Mouse (Mus musculus): ENCODE measurements around the gene Ddx27. TPM values are rescaled to one million over a fixed set of nuclear protein-coding genes. Genes with fewer than 3 reads are reported as not detected.
A peak's percentile ranks its signal among the peaks of the same experiment; 100 is the strongest.

Ddx27 gene
- polyA plus RNA-seq, 1 experiment from 2014 or later = 42.6 TPM

- Histone ChIP-seq H3K36me3 (replicated peaks; ENCODE audit: control insufficient read depth, insufficient read depth, low read depth, low read length) (no peaks in the 10 kb centered on the region), H3K9me3 (replicated peaks; ENCODE audit: control insufficient read depth, low read length) (no peaks in the 10 kb centered on the region), H3K4me3 (ENCODE audit: low read depth, low read length) (no peak overlapping the region), H3K4me2 (ENCODE audit: low read depth, low read length) (no peak overlapping the region), H3K9ac (replicated peaks; ENCODE audit: low read length) (no peak overlapping the region), H3K27me3 (ENCODE audit: control insufficient read depth, insufficient read depth, low read length) (no peaks in the 10 kb centered on the region), H3K4me1 (ENCODE audit: control insufficient read depth, insufficient read depth, low read length) (no peaks in the 10 kb centered on the region), H3K27ac (replicated peaks; ENCODE audit: low read depth, low read length) (no peak overlapping the region)
- ATAC-seq (replicated peaks; ENCODE audit: insufficient number of reproducible peaks, low FRiP score, low TSS enrichment, low read depth) (no peak), DNase-seq (ENCODE audit: low spot score) (no peak)
These were observed 23.0 kb upstream of the Ddx27 start for GRCm38 (mm10) chr2:166991945-166992344.

GRCm38 (mm10) chr2:166995021-166995795 is 19.8 kb upstream of the Ddx27 start:
- peak overlapping the region; percentile 95 for H3K27ac ChIP-seq (replicated peaks; ENCODE audit: low read depth, low read length)
- peak overlapping the region; percentile 97 for H3K4me3 ChIP-seq (ENCODE audit: low read depth, low read length)
- no peaks in the 10 kb centered on the region for H3K27me3 ChIP-seq (ENCODE audit: control insufficient read depth, insufficient read depth, low read length)
- no peaks in the 10 kb centered on the region for H3K36me3 ChIP-seq (replicated peaks; ENCODE audit: control insufficient read depth, insufficient read depth, low read depth, low read length)
- peak overlapping the region; percentile 95 for H3K9ac ChIP-seq (replicated peaks; ENCODE audit: low read length)
- no peaks in the 10 kb centered on the region for H3K4me1 ChIP-seq (ENCODE audit: control insufficient read depth, insufficient read depth, low read length)
- 6% methylated on average over 28 of the region's 28 CpGs for WGBS
- ATAC-seq (replicated peaks; ENCODE audit: insufficient number of reproducible peaks, low FRiP score, low TSS enrichment, low read depth) (no peak), DNase-seq (ENCODE audit: low spot score) (peak; percentile 31)
- H3K9me3 ChIP-seq (replicated peaks; ENCODE audit: control insufficient read depth, low read length) = no peaks in the 10 kb centered on the region
- peak overlapping the region; percentile 84 for H3K4me2 ChIP-seq (ENCODE audit: low read depth, low read length)

GRCm38 (mm10) chr2:166995796-166996532 is 19.0 kb upstream of the Ddx27 start, which contains the start of gene Stau1:
Gene Stau1, minus strand, starts transcription at chr2:166996299.
- Histone ChIP-seq H3K27me3 (ENCODE audit: control insufficient read depth, insufficient read depth, low read length) (no peaks in the 10 kb centered on the region), H3K9me3 (replicated peaks; ENCODE audit: control insufficient read depth, low read length) (no peaks in the 10 kb centered on the region), H3K4me1 (ENCODE audit: control insufficient read depth, insufficient read depth, low read length) (no peaks in the 10 kb centered on the region), H3K9ac (replicated peaks; ENCODE audit: low read length) (peak within 1 kb of the TSS; percentile 95), H3K36me3 (replicated peaks; ENCODE audit: control insufficient read depth, insufficient read depth, low read depth, low read length) (no peaks in the 10 kb centered on the region), H3K27ac (replicated peaks; ENCODE audit: low read depth, low read length) (peak within 1 kb of the TSS; percentile 95), H3K4me2 (ENCODE audit: low read depth, low read length) (peak within 1 kb of the TSS; percentile 84), H3K4me3 (ENCODE audit: low read depth, low read length) (peak within 1 kb of the TSS; percentile 97)
- DNase-seq (ENCODE audit: low spot score) (peak; percentile 98), ATAC-seq (replicated peaks; ENCODE audit: insufficient number of reproducible peaks, low FRiP score, low TSS enrichment, low read depth) (peak; percentile 99)
- 1% methylated on average over 86 of the region's 88 CpGs for WGBS

GRCm38 (mm10) chr2:166996533-166996894 is 18.5 kb upstream of the Ddx27 start:
- Histone ChIP-seq H3K27me3 (ENCODE audit: control insufficient read depth, insufficient read depth, low read length) (no peaks in the 10 kb centered on the region), H3K4me3 (ENCODE audit: low read depth, low read length) (peak overlapping the region; percentile 97; the same call in 1 of the 2 replicates), H3K4me1 (ENCODE audit: control insufficient read depth, insufficient read depth, low read length) (no peaks in the 10 kb centered on the region), H3K9me3 (replicated peaks; ENCODE audit: control insufficient read depth, low read length) (no peaks in the 10 kb centered on the region), H3K9ac (replicated peaks; ENCODE audit: low read length) (peak overlapping the region; percentile 64), H3K4me2 (ENCODE audit: low read depth, low read length) (peak overlapping the region; percentile 19), H3K27ac (replicated peaks; ENCODE audit: low read depth, low read length) (no peak overlapping the region), H3K36me3 (replicated peaks; ENCODE audit: control insufficient read depth, insufficient read depth, low read depth, low read length) (no peaks in the 10 kb centered on the region)
- WGBS = 44% methylated on average over 8 of the region's 8 CpGs
- ATAC-seq (replicated peaks; ENCODE audit: insufficient number of reproducible peaks, low FRiP score, low TSS enrichment, low read depth) (peak; percentile 5; the same call in 1 of the 2 replicates), DNase-seq (ENCODE audit: low spot score) (no peak)

- ATAC-seq (replicated peaks; ENCODE audit: insufficient number of reproducible peaks, low FRiP score, low TSS enrichment, low read depth) (no peak), DNase-seq (ENCODE audit: low spot score) (peak; percentile 26)
- H3K9me3 ChIP-seq (replicated peaks; ENCODE audit: control insufficient read depth, low read length) = no peaks in the 10 kb centered on the region
- H3K36me3 ChIP-seq (replicated peaks; ENCODE audit: control insufficient read depth, insufficient read depth, low read depth, low read length) = no peaks in the 10 kb centered on the region
- H3K27me3 ChIP-seq (ENCODE audit: control insufficient read depth, insufficient read depth, low read length) = no peaks in the 10 kb centered on the region
- no peak overlapping the region for H3K9ac ChIP-seq (replicated peaks; ENCODE audit: low read length)
- H3K4me2 ChIP-seq (ENCODE audit: low read depth, low read length) = no peak overlapping the region
- no peak overlapping the region for H3K27ac ChIP-seq (replicated peaks; ENCODE audit: low read depth, low read length)
- no peak overlapping the region for H3K4me3 ChIP-seq (ENCODE audit: low read depth, low read length)
- WGBS = 67% methylated on average over 9 of the region's 9 CpGs
- no peaks in the 10 kb centered on the region for H3K4me1 ChIP-seq (ENCODE audit: control insufficient read depth, insufficient read depth, low read length)
These were observed 13.5 kb upstream of the Ddx27 start for GRCm38 (mm10) chr2:167001486-167001885.

- no peaks in the 10 kb centered on the region for H3K27me3 ChIP-seq (ENCODE audit: control insufficient read depth, insufficient read depth, low read length)
These were observed 10.7 kb upstream of the Ddx27 start for GRCm38 (mm10) chr2:167004099-167004854.

GRCm38 (mm10) chr2:167006355-167006754 is 8.6 kb upstream of the Ddx27 start:
- no peak overlapping the region for H3K27ac ChIP-seq (replicated peaks; ENCODE audit: low read depth, low read length)
- WGBS = 92% methylated on average over 2 of the region's 2 CpGs
- no peaks in the 10 kb centered on the region for H3K36me3 ChIP-seq (replicated peaks; ENCODE audit: control insufficient read depth, insufficient read depth, low read depth, low read length)
- no peak for ATAC-seq (replicated peaks; ENCODE audit: insufficient number of reproducible peaks, low FRiP score, low TSS enrichment, low read depth)
- no peak overlapping the region for H3K9ac ChIP-seq (replicated peaks; ENCODE audit: low read length)
- H3K27me3 ChIP-seq (ENCODE audit: control insufficient read depth, insufficient read depth, low read length) = no peaks in the 10 kb centered on the region
- no peak for DNase-seq (ENCODE audit: low spot score)
- no peaks in the 10 kb centered on the region for H3K9me3 ChIP-seq (replicated peaks; ENCODE audit: control insufficient read depth, low read length)
- no peak overlapping the region for H3K4me3 ChIP-seq (ENCODE audit: low read depth, low read length)
- H3K4me1 ChIP-seq (ENCODE audit: control insufficient read depth, insufficient read depth, low read length) = no peaks in the 10 kb centered on the region
- H3K4me2 ChIP-seq (ENCODE audit: low read depth, low read length) = no peak overlapping the region

More at GRCm38 (mm10) chr2:167004099-167004854, 10.7 kb upstream of the Ddx27 start:
- Histone ChIP-seq H3K4me3 (ENCODE audit: low read depth, low read length) (no peak overlapping the region), H3K9ac (replicated peaks; ENCODE audit: low read length) (no peak overlapping the region), H3K4me2 (ENCODE audit: low read depth, low read length) (no peak overlapping the region), H3K27ac (replicated peaks; ENCODE audit: low read depth, low read length) (no peak overlapping the region), H3K4me1 (ENCODE audit: control insufficient read depth, insufficient read depth, low read length) (no peaks in the 10 kb centered on the region), H3K36me3 (replicated peaks; ENCODE audit: control insufficient read depth, insufficient read depth, low read depth, low read length) (no peaks in the 10 kb centered on the region), H3K9me3 (replicated peaks; ENCODE audit: control insufficient read depth, low read length) (no peaks in the 10 kb centered on the region)
- 46% methylated on average over 8 of the region's 8 CpGs for WGBS
- DNase-seq (ENCODE audit: low spot score) (peak; percentile 76), ATAC-seq (replicated peaks; ENCODE audit: insufficient number of reproducible peaks, low FRiP score, low TSS enrichment, low read depth) (no peak)

All from embryonic facial prominence, embryonic 11.5 days (tissue).